Mouse (Mus musculus) gastrocnemius, postnatal 14 days (tissue): Measurements from ENCODE around the gene Ppp1r15a. TPM values are rescaled to one million over a fixed set of nuclear protein-coding genes. Genes with fewer than 3 reads are reported as not detected.
"Not testable (repeated sequence)": the region's sequence is repeated elsewhere in the genome, so short reads cannot be mapped to it uniquely, and the experiment has no call there.

Experiments
- DNase-seq: peaks from one replicate; pipeline ENCODE4 v3.0.0; 2021; ENCODE audit warnings: mixed read lengths
- intact Hi-C: fragments of 180-260 bp; cut with DNase I; formaldehyde crosslinking; loops from one replicate; pipeline ENCODE4 v1.15.1; 2025; ENCODE audit warnings: low total_unique reads
- total RNA-seq, 2 experiments: library from RNA; stranded (reverse); gene quantifications; 2 replicates each; pipeline ENCODE4 v1.2.3; 2021

The Ppp1r15a gene
- total RNA-seq, 2 experiments from 2014 or later = 13.1 to 18.4 TPM

DNA sequence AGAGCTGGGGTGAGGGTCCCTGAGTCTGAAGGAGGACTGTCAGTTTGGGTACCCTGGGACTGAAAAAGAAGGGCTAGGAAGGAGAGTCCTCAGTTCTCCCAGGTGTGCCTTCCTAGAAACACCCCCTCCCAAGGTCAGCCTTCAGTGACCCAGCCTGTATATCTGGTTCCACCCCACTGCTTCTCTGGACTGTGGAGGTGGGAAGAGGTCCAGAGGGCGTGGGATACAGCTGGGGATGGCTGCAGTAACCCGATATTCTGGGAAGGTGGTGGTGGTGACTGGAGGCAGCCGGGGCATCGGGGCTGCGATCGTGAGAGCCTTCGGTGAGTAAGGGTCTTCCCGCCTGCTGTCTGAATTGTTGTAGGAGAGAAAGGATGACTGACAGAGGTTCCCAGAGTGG lies 28.7 kb upstream of the Ppp1r15a start, which contains the start of gene Hsd17b14:
Gene Hsd17b14 (plus strand): TSS at position 150 of the 400 bp plus-strand sequence.
- DNase-seq = no peak
- intact Hi-C loops = loop anchor here (5.0 kb wide), 1 partner anchor 33 kb away; no protein-coding TSS in a partner anchor

GRCm38 (mm10) chr7:45553990-45554389 lies 27.9 kb upstream of the Ppp1r15a start:
- no peak for DNase-seq
- intact Hi-C loops = loop anchor here (5.0 kb wide), 1 partner anchor 33 kb away; no protein-coding TSS in a partner anchor

DNA sequence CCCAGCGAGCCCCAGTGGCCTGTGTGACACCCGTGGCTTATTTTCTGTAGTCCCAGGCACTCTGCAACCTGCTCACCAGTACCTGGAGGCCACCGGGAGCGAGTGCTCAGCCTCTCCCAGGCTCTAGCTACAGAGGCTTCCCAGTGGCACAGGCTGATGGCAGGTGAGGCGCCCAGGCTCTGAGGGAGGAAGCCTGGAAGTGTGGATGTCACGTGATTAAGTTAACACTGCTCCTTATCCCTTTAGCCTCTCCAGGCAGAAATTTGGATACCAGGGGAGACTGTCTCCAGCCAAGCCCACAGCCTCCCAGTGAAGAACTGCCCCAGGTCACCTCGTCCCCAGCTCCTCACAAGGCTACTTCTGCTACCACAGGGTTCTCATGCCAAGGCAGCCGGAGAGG lies 27.5 kb upstream of the Ppp1r15a start:
- DNase-seq = no peak
- intact Hi-C loops = loop anchor here (5.0 kb wide), 1 partner anchor 34 kb away; no protein-coding TSS in a partner anchor

DNA sequence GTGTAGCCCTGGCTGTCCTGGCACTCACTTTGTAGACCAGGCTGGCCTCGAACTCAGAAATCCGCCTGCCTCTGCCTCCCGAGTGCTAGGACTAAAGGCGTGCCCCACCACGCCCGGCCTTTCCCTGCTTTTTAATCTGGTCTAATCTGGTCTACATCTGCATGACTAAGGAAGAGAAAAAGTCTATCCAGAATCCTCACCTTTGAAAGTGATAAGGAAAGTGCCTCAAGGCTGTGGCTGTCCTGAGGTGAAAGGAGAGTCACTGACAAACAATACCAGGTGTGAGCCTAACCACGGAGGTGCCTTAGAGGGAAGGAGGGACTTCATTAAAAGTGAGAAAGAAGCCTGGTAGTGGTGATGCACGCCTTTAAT lies 25.4 kb upstream of the Ppp1r15a start:
- no peak for DNase-seq
- intact Hi-C loops = loop anchor here (5.0 kb wide), 1 partner anchor 36 kb away; no protein-coding TSS in a partner anchor

DNA sequence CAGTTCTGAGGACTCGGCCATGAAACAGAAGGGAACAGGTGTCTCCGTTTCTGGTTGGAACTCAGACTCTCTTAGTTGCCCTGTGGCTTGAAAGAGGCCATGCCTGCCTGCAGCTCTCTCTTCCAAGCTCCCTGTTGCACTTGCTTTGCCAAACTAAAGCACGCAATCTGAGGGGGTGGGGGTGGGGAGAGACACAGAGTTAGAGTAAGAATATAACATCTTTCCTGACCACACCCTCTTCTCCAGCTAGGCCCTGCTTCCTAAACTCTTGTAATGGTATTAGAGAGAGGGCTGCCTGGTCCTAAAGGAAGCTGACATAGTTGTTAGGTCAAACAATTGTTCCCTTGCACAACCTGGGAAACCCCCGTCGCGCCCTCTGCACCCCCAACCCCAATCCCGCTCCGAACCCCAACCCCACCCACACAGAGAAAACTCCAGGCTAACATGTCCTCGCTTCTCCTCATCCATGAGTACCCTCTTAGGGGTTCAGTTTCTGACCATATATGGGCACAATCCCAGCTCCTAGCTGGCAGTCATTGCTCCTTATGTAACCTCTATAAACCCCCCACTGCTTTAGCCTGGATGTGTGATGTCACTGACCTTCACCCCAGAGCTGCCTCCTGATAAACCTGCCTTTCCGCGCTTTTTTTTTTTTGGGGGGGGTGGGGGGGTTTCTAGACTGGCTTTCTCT lies 24.9 kb upstream of the Ppp1r15a start:
- no peak for DNase-seq
- intact Hi-C loops = loop anchor here (5.0 kb wide), 1 partner anchor 36 kb away; no protein-coding TSS in a partner anchor

DNA sequence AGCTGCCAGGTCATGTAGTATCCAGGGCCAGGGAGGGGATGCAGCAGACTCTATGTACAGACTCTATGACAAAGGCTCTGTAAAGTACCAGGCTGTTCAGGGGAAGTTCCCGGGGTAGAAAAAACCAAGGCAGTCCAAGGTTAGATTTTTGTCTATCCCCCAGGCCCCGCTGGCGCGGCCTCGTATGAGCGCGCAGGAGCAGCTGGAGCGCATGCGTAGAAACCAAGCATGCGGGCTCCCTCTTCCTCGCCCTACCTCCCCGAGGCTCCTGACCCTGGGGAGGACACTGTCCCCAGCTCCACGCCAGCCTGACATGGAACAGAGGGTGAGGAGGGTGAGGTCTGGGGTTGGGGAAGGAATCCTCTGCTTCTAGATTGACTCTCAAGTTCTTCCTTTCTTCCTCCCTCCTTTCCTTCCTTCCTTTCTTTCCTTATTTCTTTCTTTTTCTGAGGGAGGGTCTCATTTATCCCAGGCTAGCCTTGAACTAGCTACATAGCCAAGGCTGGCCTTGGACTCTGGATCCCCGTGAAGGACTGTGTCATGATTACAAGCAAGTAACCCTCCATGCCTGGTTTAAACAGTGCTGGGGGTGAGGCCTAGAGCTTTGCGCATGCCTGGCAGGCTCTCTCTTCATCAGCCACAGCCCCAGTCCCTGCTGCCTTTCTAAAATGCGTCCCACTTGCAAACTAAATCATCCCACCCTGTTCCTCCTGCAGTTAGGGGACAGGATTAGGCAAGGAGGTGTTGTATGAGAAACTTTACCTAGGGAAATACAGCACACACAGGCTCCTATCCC lies 23.8 kb upstream of the Ppp1r15a start:
- intact Hi-C loops = loop anchor here (5.0 kb wide), 1 partner anchor 37 kb away; no protein-coding TSS in a partner anchor
- DNase-seq = no peak

GRCm38 (mm10) chr7:45544525-45544924 lies 18.5 kb upstream of the Ppp1r15a start:
- intact Hi-C loops = no loop called here
- no peak for DNase-seq

DNA sequence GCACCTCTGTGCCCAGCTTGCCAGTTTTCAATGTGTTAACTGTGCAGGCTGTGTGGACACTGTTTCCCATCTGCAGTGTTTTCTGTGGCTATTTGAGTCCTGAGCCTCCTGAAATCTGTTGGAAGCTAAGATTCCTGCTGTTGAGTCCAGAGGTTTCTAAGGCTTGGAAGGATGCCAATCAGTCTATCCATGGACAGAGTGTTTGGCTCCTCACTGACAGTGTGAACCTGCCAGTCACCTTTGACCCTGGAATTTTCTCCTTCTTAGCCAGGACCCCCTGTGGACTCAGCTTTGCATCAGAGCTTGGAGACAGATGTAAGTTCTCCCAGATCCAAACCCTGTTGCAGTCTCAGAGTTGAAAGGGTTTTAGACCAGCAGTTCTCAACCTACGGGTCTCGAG lies 14.1 kb upstream of the Ppp1r15a start:
- intact Hi-C loops = no loop called here
- DNase-seq = no peak

- DNase-seq = no peak
- intact Hi-C loops = no loop called here
Observed at GRCm38 (mm10) chr7:45539095-45539494, 13.0 kb upstream of the Ppp1r15a start.

- intact Hi-C loops = no loop called here
Observed at GRCm38 (mm10) chr7:45538163-45539041, 12.3 kb upstream of the Ppp1r15a start.

DNA sequence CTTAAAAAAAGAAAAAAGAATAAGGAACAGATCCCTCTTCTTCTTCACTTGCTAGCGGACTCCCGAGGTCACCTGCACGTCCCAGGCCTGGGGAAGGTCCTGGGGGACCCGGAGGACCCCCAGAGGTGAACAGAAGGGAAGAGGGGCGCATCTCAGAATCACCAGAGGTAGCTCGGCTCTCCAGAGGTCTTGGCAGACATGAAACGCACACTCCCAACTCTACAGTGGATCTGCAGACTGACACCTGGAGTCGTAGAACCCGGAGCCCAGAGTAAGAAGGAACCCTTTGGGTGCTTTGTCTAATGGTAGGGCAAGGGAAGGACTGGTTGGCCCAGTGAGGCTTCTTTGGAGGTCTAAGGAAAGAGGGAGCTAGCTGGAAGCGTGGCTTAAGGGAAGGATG lies 11.5 kb upstream of the Ppp1r15a start:
- intact Hi-C loops = no loop called here
- DNase-seq = no peak

More at GRCm38 (mm10) chr7:45538163-45539041, 12.3 kb upstream of the Ppp1r15a start:
- DNase-seq = no peak

DNA sequence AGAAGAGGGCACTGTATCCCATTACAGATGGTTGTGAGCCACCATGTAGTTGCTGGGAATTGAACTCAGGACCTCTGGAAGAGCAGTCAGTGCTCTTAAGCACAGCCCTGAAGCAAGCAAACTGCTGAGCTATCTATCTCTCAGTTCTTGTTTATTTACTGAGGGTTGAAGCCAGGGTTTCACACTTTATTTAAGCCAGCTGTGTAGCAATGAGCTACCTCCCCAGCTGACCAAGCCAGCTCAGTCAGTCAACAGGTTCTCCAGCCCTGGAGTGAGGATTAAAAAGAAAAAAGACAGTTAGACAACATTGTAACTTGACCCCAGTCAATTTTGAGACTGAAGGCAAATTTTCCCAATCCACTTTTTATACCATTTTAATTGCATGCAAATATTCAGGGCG lies 9.6 kb upstream of the Ppp1r15a start:
- no peak for DNase-seq
- intact Hi-C loops = no loop called here

GRCm38 (mm10) chr7:45530643-45531042 lies 4.6 kb upstream of the Ppp1r15a start:
- intact Hi-C loops = no loop called here
- peak; percentile 60 for DNase-seq

- intact Hi-C loops = no loop called here
- peak; percentile 68 for DNase-seq
Observed at GRCm38 (mm10) chr7:45529461-45529860, 3.4 kb upstream of the Ppp1r15a start.

DNA sequence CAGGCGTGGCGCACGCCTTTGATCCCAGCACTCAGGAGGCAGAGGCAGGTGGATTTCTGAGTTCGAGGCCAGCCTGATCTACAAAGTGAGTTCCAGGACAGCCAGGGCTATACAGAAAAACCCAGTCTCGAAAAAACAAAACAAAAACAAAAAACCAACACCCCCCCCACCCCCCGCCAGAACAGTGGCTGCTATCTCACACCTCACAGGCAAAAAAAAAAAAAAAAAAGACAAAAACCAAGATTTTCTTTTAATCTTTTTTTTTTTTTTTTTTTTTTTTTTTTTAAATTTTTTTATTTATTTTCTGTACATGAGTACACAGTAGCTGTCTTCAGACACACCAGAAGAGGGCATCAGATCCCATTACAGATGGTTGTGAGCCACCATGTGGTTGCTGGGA lies 1.1 kb upstream of the Ppp1r15a start:
- intact Hi-C loops, DNase-seq: not testable (repeated sequence)

GRCm38 (mm10) chr7:45526474-45527120 lies 529 bp upstream of the Ppp1r15a start:
- DNase-seq = no peak
- intact Hi-C loops = no loop called here

DNA sequence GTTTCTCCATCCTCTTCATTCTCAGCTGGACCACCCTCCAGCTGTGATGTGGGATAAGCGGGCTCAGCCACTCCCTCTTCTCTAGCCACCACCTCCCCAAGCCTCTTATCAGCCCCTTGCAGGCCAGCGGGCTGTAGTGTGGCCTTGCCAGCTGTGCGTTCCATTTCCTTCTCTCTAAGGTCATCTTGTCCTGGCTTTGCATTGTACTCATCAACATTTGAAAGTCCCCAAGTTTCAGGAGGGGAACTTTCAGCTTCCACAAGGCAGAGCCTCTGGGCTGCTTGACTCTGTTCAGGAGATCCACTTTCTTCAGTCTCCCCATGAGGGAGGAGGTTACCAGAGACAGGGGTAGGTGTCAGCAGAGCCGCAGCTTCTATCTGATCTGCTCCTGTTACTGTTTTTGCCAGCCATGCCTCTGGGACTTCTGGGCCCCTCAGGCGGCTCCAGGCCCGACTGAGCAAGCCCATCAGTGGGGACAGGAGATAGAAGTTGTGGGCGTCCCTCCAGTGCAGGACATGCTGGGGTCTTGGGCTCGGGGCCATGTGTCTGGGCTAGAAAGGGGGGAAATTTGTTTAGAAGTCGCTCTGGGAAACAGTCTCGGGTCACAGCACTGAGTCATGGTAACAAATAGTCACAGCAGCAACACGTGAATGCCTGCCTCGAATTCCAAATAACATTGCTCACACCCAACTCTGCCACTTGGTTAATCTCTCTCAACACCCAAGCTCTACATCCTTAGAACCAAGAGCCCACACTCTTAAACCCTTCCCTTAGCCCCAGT lies 1.0 kb downstream of the Ppp1r15a start:
- no peak for DNase-seq
- intact Hi-C loops = no loop called here

DNA sequence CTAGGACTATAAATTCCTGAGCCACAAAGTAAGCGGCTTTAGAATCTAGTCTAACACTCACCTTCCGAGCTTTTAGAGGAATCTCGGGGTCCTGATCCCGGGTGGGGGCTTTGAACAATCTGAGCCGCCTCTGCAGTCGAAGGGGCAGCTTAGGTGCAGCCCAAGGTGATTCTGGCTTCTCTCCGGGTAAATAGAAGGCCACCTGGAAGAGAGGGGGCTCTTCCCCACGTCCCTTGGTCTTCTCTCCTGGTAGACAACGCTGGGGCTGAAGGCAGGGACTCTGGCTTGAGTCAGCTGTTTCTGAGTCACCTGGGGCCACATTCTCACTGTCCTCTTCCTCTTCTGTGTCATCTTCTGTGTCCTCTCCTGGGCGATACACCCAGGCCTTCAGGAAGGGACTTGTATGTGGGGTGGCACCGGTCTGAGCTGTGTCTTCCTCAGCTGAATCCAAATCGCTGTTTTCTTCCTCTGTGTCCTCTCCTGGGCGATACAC lies 2.3 kb downstream of the Ppp1r15a start:
- no peak for DNase-seq
- intact Hi-C loops = no loop called here
